Mouse (Mus musculus) G1E-ER4 (cell line): ENCODE measurements around the gene Rpl10. TPM values are rescaled to one million over a fixed set of nuclear protein-coding genes. Genes with fewer than 3 reads are reported as not detected.

ENCODE experiments used
- GATA1 ChIP-seq: IDR thresholded peaks from one replicate; pipeline ENCODE4 v1.8.0; 2012; ENCODE audit warnings: low read length, inconsistent platforms
- polyA plus RNA-seq: library from polyadenylated mRNA; stranded (reverse); fragments of >175 nt; gene quantifications from 2 replicates; pipeline ENCODE4 v1.2.3, GENCODE M21; 2012

The Rpl10 gene
- polyA plus RNA-seq, 1 experiment: 861 TPM

DNA sequence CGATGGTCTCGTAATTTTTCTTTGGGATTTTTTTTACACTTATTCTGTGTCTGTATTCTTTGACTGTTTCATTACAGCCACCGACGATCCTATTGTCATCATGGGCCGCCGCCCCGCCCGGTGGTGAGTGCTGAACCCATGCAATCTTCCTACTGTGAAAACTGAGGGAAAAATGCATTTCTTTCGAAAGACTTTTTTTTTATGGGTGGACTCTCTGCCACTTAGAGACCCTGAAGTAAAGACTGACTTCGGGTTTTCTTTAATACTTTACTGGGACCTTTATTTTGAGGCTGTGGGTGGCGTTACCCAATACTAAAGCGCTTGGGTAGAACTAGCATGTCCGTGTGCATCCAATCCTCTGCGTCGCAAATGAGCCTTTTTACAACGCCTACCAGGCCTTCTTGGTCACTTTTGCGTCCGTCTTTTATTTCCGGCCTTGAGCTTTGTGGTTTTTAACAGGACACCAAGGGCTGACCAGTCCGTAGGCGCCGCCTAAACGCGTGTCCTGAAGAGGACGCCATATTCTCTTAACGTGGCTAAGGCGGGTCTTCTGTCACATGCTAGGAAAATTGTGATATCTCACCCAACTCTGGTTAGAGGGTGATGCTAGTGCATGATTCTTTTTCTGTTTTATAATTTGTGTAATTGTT is 415 bp downstream of the Rpl10 start:
- no peak for TF ChIP-seq GATA1

- TF ChIP-seq GATA1: no peak
Observed at GRCm38 (mm10) chrX:74273422-74274322, 3.1 kb downstream of the Rpl10 start.

DNA sequence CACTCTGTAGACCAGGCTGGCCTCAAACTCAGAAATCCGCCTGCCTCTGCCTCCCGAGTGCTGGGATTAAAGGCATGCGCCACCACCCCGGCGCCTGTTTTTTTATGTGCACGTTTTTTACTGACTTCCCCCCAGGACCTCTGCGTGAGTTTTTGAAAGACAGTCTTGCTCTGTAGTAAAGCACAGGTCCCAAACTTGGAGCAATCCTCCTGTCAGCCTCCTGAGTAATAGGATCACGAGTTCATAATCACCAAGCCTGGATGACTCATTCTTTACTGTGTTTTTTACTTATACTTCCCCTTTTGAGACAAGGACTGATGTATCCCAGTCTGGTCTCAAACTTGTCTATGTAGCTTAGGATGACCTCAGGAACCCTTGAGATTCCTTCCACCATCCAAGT is 7.3 kb downstream of the Rpl10 start:
- TF ChIP-seq GATA1: no peak

DNA sequence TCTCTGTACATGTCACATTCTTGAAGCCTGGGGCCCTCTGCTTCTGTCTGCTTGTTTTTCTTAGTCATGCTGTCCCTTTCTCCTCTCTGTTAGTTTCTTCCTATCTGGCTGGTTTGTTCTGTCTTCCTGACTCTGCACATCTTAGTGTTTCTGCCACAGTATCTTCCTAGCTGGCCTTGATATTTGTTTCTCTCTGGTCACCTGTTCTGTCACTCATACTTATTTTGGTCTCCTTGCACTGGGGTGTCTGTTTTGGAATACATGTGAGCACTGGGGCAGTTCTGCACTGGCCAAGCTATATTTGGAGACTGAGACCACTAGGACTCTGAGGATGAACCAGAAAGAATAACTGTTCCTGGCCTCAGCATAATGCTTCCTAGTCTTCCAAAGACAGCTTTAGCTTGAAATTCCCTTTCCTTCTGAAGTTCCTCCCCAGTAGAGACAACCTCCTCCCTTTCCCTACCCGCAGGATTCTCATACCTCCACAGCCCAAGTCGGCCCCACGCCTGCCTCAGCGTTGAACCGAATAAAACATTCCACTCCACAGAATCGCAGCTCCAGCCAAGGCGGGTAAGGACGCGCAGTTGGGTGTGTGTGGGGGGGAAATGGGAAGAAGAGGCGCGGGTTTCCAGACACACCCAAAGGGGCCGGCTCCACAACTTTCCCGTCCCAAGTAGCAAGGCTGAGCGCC is 10.6 kb downstream of the Rpl10 start:
- TF ChIP-seq GATA1: no peak

DNA sequence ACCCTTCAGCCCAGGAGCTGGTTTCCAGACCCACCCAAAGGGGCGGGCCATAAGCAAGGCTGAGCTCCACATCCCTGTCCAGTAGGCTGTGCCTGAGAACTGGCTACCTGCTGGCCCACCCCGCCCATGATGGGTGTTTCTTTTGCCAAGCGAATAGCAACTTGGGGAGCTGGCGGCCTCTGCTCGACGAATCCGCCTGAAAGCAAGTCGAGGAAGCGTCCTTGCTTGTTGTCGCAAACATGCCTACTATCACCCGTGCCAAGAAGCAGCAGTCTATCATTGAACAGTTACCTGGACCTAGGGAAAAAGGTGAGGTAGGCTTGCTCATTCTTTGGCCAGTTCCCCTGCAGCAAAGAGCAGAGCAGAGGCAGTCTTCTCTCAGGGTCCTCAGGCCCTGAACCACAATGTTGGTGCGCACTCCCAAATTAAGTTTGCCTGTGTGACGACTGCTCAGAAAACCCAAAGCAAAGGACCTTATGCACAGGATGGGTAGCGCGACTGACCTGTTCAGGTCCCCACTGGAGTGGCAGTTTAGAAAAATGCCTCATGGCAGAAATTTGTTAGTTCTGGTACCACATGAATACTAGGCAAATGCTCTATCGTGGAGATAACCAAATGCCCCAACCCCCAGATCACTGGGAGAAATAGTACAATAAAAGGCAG is 11.3 kb downstream of the Rpl10 start, which contains the start of the genes Taz and Dnase1l1:
Taz (plus strand) TSS at position 181 of the 663 bp plus-strand sequence.
Dnase1l1 (minus strand) TSS at position 606 of the 663 bp plus-strand sequence.
- no peak for TF ChIP-seq GATA1

GRCm38 (mm10) chrX:74282395-74283091 is 11.9 kb downstream of the Rpl10 start:
- no peak for TF ChIP-seq GATA1

DNA sequence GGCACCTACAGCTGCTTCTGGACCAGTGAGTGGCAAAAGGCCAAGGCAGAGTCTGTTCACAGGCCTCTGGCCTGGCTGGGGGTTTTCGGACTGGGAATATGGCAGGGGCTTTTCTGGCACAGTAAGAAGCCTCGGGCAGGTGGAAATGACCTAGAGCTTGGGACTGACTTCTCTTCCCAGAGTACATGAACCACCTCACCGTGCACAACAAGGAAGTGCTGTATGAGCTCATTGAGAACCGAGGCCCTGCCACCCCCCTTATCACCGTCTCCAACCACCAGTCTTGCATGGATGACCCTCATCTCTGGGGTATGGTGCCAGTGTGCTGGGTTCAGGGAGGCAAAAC is 12.5 kb downstream of the Rpl10 start:
- TF ChIP-seq GATA1: no peak

DNA sequence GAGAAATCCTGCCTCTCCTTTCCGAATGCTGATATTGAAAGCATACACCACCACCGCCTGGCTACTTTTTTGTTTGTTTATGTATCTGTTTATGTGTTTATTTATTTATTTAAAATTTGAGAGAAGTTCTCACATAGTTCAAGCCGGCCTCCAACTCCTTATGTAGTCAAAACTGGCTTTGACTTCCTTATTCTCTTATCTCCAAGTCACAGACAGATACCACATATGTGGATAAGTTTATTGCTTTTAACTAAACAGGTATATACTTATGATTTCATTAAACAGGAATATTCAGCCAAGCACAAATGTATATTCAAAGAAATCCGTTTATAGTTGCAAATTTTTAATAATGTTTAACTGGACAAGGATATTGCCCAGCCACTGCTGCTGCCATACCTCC is 22.8 kb downstream of the Rpl10 start:
- TF ChIP-seq GATA1: no peak

- no peak for TF ChIP-seq GATA1
Observed at GRCm38 (mm10) chrX:74296538-74297448, 26.2 kb downstream of the Rpl10 start, which contains the start of gene Atp6ap1. TSS of gene Atp6ap1 (plus strand) at chrX:74297097.

DNA sequence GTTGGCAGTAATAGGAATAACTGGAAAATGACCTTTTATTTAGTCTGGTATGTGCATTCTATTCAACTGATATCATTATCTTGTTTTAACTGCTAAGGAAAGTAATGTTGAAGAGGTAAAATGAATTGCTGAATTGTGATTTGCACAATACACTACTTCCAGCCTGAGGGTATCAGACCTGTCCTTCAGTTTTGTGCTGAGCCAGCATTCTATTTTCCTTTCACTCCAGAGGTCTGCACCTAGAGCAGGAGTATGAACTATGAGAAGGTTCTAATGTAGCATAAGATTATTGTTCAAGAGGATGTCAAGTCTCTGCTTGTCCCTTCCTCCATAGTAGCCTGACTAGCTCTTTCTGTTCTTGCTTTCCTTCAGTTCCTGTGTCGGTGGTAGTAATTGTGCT is 27.7 kb downstream of the Rpl10 start:
- no peak for TF ChIP-seq GATA1

DNA sequence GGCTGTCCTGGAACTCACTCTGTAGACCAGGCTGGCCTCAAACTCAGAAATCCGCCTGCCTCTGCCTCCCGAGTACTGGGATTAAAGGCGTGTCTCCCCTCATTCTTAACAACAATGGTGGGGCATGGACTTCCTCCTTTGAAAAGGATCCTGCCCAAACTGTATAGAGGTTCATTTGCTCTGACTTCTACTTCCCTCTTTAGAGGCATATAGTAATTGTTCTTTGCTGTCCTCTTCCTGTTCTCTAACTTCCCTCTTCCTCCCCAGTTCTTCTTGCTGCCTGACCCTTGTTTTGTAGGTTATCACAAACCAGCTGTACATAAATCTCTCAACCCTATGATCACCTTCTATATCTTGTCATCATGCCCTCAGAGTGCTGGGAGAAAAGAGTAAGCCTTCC is 29.1 kb downstream of the Rpl10 start:
- TF ChIP-seq GATA1: no peak

DNA sequence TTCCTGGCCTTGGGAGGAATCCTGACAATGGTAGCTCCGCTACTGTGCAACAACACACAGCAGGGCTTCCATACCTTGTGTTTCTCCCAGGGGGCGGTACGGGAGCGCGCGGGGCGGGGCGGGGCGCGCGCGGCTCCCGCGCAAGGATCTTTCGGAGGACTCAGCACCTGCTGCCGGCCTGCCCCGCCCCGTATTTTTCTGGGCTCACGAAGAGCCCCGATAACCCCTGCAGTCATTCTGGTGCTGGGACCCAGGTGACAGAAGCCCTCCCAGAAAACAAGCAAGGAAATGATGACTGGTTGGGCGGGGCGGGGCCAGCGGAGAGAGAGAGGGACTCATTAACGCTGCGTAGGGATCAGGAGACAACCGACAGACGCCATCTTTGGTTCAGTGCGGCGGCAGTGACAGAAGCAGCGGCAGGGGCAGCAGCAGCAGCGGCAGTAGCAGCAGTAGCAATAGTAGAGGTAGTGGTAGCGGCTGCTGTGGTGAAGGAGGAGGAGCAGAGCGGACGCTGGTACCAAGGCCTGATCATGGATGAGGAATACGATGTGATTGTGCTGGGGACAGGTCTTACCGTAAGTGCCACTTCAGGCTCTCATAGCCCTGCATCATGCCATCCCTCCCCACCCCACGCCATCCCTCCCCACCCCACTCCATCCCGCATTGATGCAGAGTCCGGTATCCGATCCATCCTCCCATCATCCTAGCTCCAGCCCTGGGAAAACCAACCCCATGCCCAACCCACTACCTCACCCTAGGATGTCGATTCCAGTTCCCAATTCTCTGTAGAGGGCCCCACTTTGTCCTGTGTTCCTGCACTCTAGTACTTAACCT is 34.5 kb downstream of the Rpl10 start, which contains the start of gene Gdi1:
Gdi1 (plus strand) TSS at position 132 of the 834 bp plus-strand sequence.
- no peak for TF ChIP-seq GATA1

DNA sequence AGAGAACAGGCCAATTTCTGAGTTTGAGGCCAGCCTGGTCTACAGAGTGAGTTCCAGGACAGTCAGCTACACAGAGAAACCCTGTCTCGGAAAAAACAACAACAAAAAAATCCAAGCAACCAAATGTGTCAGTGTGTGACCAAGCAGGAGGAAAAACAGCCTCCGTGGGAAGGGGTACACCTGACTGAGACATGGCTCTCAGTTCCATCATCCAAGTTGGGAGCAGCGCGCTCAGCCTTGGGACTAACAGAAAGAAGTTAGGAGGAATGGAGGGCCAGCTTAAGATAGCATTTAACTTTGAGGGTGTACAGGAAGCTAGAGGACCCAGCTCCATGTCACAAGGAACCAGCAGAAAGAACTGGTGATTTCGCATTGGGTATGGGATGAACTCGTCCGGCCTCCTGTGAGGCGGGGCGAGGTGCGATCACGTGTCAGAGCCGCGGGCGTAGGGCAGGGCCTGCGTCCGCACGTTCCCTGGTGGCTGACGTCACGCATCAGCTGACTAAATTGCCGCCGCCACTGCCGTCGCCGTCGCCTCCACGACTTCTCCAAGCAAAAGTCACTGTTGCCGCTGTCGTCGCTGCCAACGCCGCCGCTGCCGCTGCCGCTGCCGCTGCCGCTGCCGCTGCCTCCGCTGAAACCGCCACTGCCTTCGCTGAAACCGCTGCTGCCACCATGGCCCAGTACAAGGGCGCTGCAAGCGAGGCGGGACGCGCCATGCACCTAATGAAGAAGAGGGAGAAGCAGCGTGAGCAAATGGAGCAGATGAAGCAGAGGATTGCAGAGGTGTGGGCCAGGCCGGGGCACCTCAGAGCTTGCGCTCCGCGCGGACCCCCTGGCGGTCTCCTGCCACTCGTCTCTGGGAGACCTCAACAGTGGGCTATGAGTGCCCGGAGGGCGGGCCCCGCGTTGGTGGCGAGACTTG is 42.2 kb downstream of the Rpl10 start, which contains the start of gene Fam50a:
Fam50a (plus strand) TSS at position 494 of the 925 bp plus-strand sequence.
- no peak for TF ChIP-seq GATA1

Other genes starting within 250 kb of the Rpl10 start
- gene Irak1, start 246.9 kb upstream of the Rpl10 start, polyA plus RNA-seq: 306 and 346 TPM in 2 replicates
- gene Opn1mw, start 143.3 kb upstream of the Rpl10 start, polyA plus RNA-seq: not detected in 2 replicates
- 45.0 and 52.5 TPM in 2 replicates for gene Mecp2, start 135.4 kb upstream of the Rpl10 start, polyA plus RNA-seq
- gene Tex28, start 103.0 kb upstream of the Rpl10 start, polyA plus RNA-seq: not detected in 2 replicates
- not detected in 2 replicates for gene Tktl1, start 93.6 kb upstream of the Rpl10 start, polyA plus RNA-seq
- 66.0 and 78.5 TPM in 2 replicates for gene Flna, start 21.0 kb upstream of the Rpl10 start, polyA plus RNA-seq
- gene Emd, start 16.1 kb upstream of the Rpl10 start, polyA plus RNA-seq: 29.1 and 54.9 TPM in 2 replicates
- gene Taz, start 11.1 kb downstream of the Rpl10 start, polyA plus RNA-seq: 34.0 and 45.5 TPM in 2 replicates
- 0.35 TPM in 2 replicates for gene Dnase1l1, start 11.5 kb downstream of the Rpl10 start, polyA plus RNA-seq
- 10.2 and 14.1 TPM in 2 replicates for gene Atp6ap1, start 26.3 kb downstream of the Rpl10 start, polyA plus RNA-seq
- 28.9 and 30.8 TPM in 2 replicates for gene Gdi1, start 34.2 kb downstream of the Rpl10 start, polyA plus RNA-seq
- 33.8 and 42.2 TPM in 2 replicates for gene Fam50a, start 42.2 kb downstream of the Rpl10 start, polyA plus RNA-seq
- 16.8 and 17.4 TPM in 2 replicates for gene Plxna3, start 58.3 kb downstream of the Rpl10 start, polyA plus RNA-seq
- 5.7 and 8.9 TPM in 2 replicates for gene Lage3, start 82.8 kb downstream of the Rpl10 start, polyA plus RNA-seq
- gene Ubl4a, start 102.4 kb downstream of the Rpl10 start, polyA plus RNA-seq: 28.9 and 40.3 TPM in 2 replicates
- gene Slc10a3, start 102.5 kb downstream of the Rpl10 start, polyA plus RNA-seq: 1.3 and 1.4 TPM in 2 replicates
- gene Fam3a, start 122.5 kb downstream of the Rpl10 start, polyA plus RNA-seq: 5.6 and 7.3 TPM in 2 replicates
- gene Ikbkg, start 122.5 kb downstream of the Rpl10 start, polyA plus RNA-seq: 18.3 and 27.2 TPM in 2 replicates
- 7.2 and 18.4 TPM in 2 replicates for gene G6pdx, start 158.4 kb downstream of the Rpl10 start, polyA plus RNA-seq
- not detected in 2 replicates for gene Gm6880, start 210.6 kb downstream of the Rpl10 start, polyA plus RNA-seq